In the genomic region with DNA sequence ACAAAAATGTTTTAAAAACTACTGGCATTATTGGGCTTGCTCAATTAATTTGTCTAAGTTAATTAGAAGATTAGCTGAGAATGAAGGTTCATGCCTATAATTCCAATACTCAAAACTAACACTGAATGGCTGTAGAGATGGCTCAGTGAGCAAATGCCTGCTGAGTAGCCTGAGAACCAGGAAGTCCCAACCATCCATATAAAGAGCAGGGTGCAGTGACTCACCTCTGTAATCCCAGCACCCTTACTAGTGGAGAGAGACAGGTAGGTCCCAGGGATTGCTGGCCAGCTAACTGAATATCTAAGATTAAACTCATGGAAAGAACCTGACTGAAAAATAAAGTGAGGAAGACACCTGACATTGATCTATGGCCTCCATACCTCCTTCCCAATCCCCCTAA, we compare ENCODE assay signal across 17 mouse cellular contexts. TPM values are rescaled to one million over a fixed set of nuclear protein-coding genes. Genes with fewer than 3 reads are reported as not detected.
"Had no signal": no experiment of that assay in that cellular context is flagged by ENCODE, and none has a peak within 500 bp of the region (broad histone marks: within the 10 kb centered on the region; RNA-seq: fewer than 3 reads in every experiment).

No protein-coding gene starts in this region.

- ATAC-seq: lung, postnatal 0 days; midbrain, embryonic 13.5 days; midbrain, embryonic 15.5 days had no signal

- H3K4me1 ChIP-seq: lung, embryonic 15.5 days; megakaryocyte, embryonic 14.5 days; midbrain, embryonic 13.5 days; midbrain, embryonic 15.5 days; neural tube, embryonic 12.5 days; stomach, embryonic 15.5 days had no signal

- DNase-seq: lung, adult 2 months; lung, postnatal 14 days; lung, postnatal 36 days; right cerebral cortex, postnatal 14 days; thymus, adult 18-20 months; thymus, postnatal 14 days; thymus, postnatal 36 days had no signal

- H3K4me3 ChIP-seq: lung, embryonic 15.5 days; megakaryocyte, embryonic 14.5 days; midbrain, embryonic 13.5 days; midbrain, embryonic 15.5 days; neural tube, embryonic 12.5 days; stomach, embryonic 15.5 days had no signal

- H3K4me2 ChIP-seq: lung, embryonic 15.5 days; midbrain, embryonic 11.5 days; midbrain, embryonic 13.5 days; midbrain, embryonic 15.5 days; neural tube, embryonic 12.5 days; stomach, embryonic 15.5 days had no signal

- H3K9ac ChIP-seq: lung, embryonic 15.5 days; midbrain, embryonic 13.5 days; midbrain, embryonic 15.5 days; neural tube, embryonic 12.5 days; stomach, embryonic 15.5 days had no signal

- H3K9me3 ChIP-seq: lung, embryonic 15.5 days; megakaryocyte, embryonic 14.5 days; midbrain, embryonic 13.5 days; midbrain, embryonic 15.5 days; neural tube, embryonic 12.5 days; stomach, embryonic 15.5 days had no signal

- H3K27me3 ChIP-seq: lung, embryonic 15.5 days; megakaryocyte, embryonic 14.5 days; midbrain, embryonic 13.5 days; midbrain, embryonic 15.5 days; neural tube, embryonic 12.5 days; stomach, embryonic 15.5 days had no signal

- H3K27ac ChIP-seq: lung, embryonic 15.5 days; macrophage; midbrain, embryonic 13.5 days; midbrain, embryonic 15.5 days; neural tube, embryonic 12.5 days; stomach, embryonic 15.5 days had no signal

RNA-seq across cellular contexts. Expression of a gene that starts 48.3 kb away (rescaled TPM):
- total RNA-seq: monocyte, adult 5-6 weeks had no signal
